Mouse (Mus musculus) WW6 (cell line): ENCODE measurements around the gene Rev1.

Experiments
- DNase-seq: peaks from one replicate; pipeline ENCODE4 v3.0.0-alpha.2; 2013; ENCODE audit warnings: low read depth, low spot score

The Rev1 gene

GRCm38 (mm10) chr1:38129501-38130267 is at the start of gene Rev1:
Rev1 (minus strand) TSS chr1:38129801.
- DNase-seq: peak; percentile 60

GRCm38 (mm10) chr1:38178929-38179328 is 49.3 kb upstream of the Rev1 start:
- DNase-seq: no peak

GRCm38 (mm10) chr1:38176077-38176476 is 46.5 kb upstream of the Rev1 start:
- no peak for DNase-seq

GRCm38 (mm10) chr1:38171874-38172273 is 42.3 kb upstream of the Rev1 start:
- no peak for DNase-seq

GRCm38 (mm10) chr1:38165696-38166095 is 36.1 kb upstream of the Rev1 start:
- no peak for DNase-seq

GRCm38 (mm10) chr1:38150086-38150485 is 20.5 kb upstream of the Rev1 start:
- no peak for DNase-seq

GRCm38 (mm10) chr1:38146008-38146407 is 16.4 kb upstream of the Rev1 start:
- DNase-seq: no peak

GRCm38 (mm10) chr1:38141371-38141770 is 11.8 kb upstream of the Rev1 start:
- DNase-seq: no peak

- no peak for DNase-seq
Measured at GRCm38 (mm10) chr1:38140911-38141310, 11.3 kb upstream of the Rev1 start.

GRCm38 (mm10) chr1:38139396-38139795 is 9.8 kb upstream of the Rev1 start:
- DNase-seq: no peak

- no peak for DNase-seq
Measured at GRCm38 (mm10) chr1:38132942-38133341, 3.3 kb upstream of the Rev1 start.

- DNase-seq: no peak
Measured at GRCm38 (mm10) chr1:38130715-38131483, 1.3 kb upstream of the Rev1 start.

GRCm38 (mm10) chr1:38128919-38129436 is 623 bp downstream of the Rev1 start:
- no peak for DNase-seq

- DNase-seq: no peak
Measured at GRCm38 (mm10) chr1:38127036-38127435, 2.6 kb downstream of the Rev1 start.

GRCm38 (mm10) chr1:38126426-38126825 is 3.2 kb downstream of the Rev1 start:
- no peak for DNase-seq

- no peak for DNase-seq
Measured at GRCm38 (mm10) chr1:38124261-38124660, 5.3 kb downstream of the Rev1 start.

- DNase-seq: no peak
Measured at GRCm38 (mm10) chr1:38120877-38121276, 8.7 kb downstream of the Rev1 start.

GRCm38 (mm10) chr1:38118624-38119023 is 11.0 kb downstream of the Rev1 start:
- no peak for DNase-seq

GRCm38 (mm10) chr1:38109786-38110185 is 19.8 kb downstream of the Rev1 start:
- no peak for DNase-seq

GRCm38 (mm10) chr1:38103813-38104212 is 25.8 kb downstream of the Rev1 start:
- no peak for DNase-seq

GRCm38 (mm10) chr1:38103214-38103613 is 26.4 kb downstream of the Rev1 start:
- DNase-seq: no peak

- no peak for DNase-seq
Measured at GRCm38 (mm10) chr1:38081316-38081715, 48.3 kb downstream of the Rev1 start.

- no peak for DNase-seq
Measured at GRCm38 (mm10) chr1:38071326-38071725, 58.3 kb downstream of the Rev1 start.
